Mouse (Mus musculus) kidney, postnatal 25 days (tissue): ENCODE measurements around the gene Lhx4.

Experiments
- DNase-seq, 2 experiments: peaks; one replicate each; pipeline ENCODE4 v3.0.0; 2021; ENCODE audit warnings: mixed read lengths in 2 of 2

Gene Lhx4

GRCm38 (mm10) chr1:155698373-155699159, 52.9 kb downstream of the Lhx4 start:
- DNase-seq, result peak; percentile 30 to 55

GRCm38 (mm10) chr1:155693443-155693842, 58.0 kb downstream of the Lhx4 start:
- DNase-seq, result no peak

GRCm38 (mm10) chr1:155693026-155693425, 58.5 kb downstream of the Lhx4 start:
- no peak for DNase-seq

GRCm38 (mm10) chr1:155692230-155692629, 59.3 kb downstream of the Lhx4 start:
- DNase-seq, result no peak

- no peak for DNase-seq
Observed at GRCm38 (mm10) chr1:155689558-155689957, 61.9 kb downstream of the Lhx4 start.

GRCm38 (mm10) chr1:155689141-155689540, 62.3 kb downstream of the Lhx4 start:
- no peak for DNase-seq

GRCm38 (mm10) chr1:155686816-155687215, 64.7 kb downstream of the Lhx4 start:
- no peak for DNase-seq

GRCm38 (mm10) chr1:155681116-155681799, 70.2 kb downstream of the Lhx4 start:
- DNase-seq, result no peak

- no peak for DNase-seq
Observed at GRCm38 (mm10) chr1:155675570-155675969, 75.9 kb downstream of the Lhx4 start.

GRCm38 (mm10) chr1:155663994-155664393, 87.5 kb downstream of the Lhx4 start:
- DNase-seq, result no peak

GRCm38 (mm10) chr1:155656321-155656720, 95.2 kb downstream of the Lhx4 start:
- DNase-seq, result no peak

GRCm38 (mm10) chr1:155654961-155655360, 96.5 kb downstream of the Lhx4 start:
- DNase-seq, result no peak

- no peak for DNase-seq
Observed at GRCm38 (mm10) chr1:155650121-155650846, 101.2 kb downstream of the Lhx4 start.
